ENCODE assay signal across 9 mouse cellular contexts in the genomic region with DNA sequence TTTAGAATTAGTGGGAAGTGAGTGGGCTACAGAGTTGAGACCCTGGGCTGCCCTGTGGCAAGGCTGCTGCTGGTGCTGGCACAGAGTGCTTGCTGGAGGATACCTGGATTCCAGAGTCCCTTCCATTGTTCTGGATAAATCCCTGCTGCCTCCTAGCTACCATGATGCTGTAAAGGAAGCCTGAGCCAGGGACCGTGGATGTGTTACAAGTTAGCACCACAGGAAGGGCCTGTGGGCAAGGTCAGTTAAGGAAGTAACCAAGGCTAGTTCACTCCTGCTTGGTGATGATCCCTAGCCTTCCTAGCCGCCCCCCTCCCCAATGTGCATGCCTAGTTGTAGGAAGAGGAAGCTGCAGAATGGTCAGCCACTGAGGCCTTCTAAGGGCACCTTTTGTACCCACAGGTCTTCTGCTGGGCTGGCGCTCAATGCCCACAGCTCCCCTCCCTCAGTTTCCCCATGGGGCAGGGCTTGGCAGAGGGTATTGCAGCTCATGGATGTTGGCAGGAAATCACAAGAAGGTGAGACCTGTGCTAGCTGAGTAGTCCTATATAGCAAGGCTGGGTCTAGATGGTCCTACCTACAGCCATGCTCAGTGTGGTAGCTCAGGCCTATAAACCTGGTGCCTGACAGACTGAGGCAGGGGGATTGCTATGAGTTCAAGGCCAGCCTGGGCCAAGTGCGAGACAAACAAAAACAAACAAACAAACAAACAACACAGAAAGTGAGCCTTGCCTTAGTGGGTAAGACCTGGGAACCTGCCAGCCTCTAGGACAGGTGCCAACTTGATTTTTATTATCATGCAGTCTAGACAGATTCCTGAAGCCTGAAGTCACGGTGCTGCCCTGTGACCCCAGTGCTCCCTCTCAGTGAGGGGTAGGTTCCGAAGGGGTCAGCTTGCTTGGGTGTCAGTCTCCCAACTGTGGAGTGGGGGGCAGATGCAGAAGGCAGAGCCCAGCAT. TPM values are rescaled to one million over a fixed set of nuclear protein-coding genes. Genes with fewer than 3 reads are reported as not detected.
A peak's percentile ranks its signal among the peaks of the same experiment; 100 is the strongest.
DNase-seq lines count a peak whose midpoint lies in the region; ATAC-seq and TF ChIP-seq lines count a peak whose summit lies in the region.
"Had no signal": no experiment of that assay in that cellular context is flagged by ENCODE, and none has a peak within 500 bp of the region (broad histone marks: within the 10 kb centered on the region; RNA-seq: fewer than 3 reads in every experiment).

No protein-coding gene starts in this region.

- WGBS in heart, postnatal 0 days = 53% methylated on average over 6 of the region's 6 CpGs
- 62% methylated on average over 6 of the region's 6 CpGs for WGBS in heart, embryonic 11.5 days (ENCODE audit: insufficient replicate concordance)
- 37% methylated on average over 6 of the region's 6 CpGs for WGBS in midbrain, embryonic 13.5 days

- TF ChIP-seq CTCF in heart, postnatal 0 days (IDR thresholded peaks at IDR 0.05; ENCODE audit: low read depth) = no peak

- no peak overlapping the region for H3K9ac ChIP-seq in heart, postnatal 0 days (replicated peaks; ENCODE audit: low read depth, low read length)
- no peak overlapping the region for H3K9ac ChIP-seq in heart, embryonic 11.5 days (ENCODE audit: low read depth, low read length)
- H3K9ac ChIP-seq in midbrain, embryonic 13.5 days (replicated peaks) = peak overlapping the region; percentile 97
- H3K9ac ChIP-seq: limb, embryonic 13.5 days had no signal

- ATAC-seq in heart, postnatal 0 days (ENCODE audit: insufficient read depth, low read depth) = no peak
- ATAC-seq in heart, embryonic 11.5 days (replicated peaks; ENCODE audit: insufficient number of reproducible peaks, low FRiP score, low TSS enrichment) = no peak
- ATAC-seq in granulocyte monocyte progenitor cell, adult 5-6 weeks (replicated peaks; ENCODE audit: poor library complexity, severe bottlenecking) = peak; percentile 7; the same call in 1 of the 2 replicates
- ATAC-seq in midbrain, embryonic 13.5 days = no peak

- peak overlapping the region; percentile 80 for H3K27ac ChIP-seq in heart, postnatal 0 days (ENCODE audit: low read depth)
- no peak overlapping the region for H3K27ac ChIP-seq in heart, embryonic 11.5 days (ENCODE audit: low read depth, low read length)
- peak overlapping the region; percentile 96 for H3K27ac ChIP-seq in midbrain, embryonic 13.5 days

- H3K36me3 ChIP-seq in heart, postnatal 0 days (replicated peaks; ENCODE audit: control insufficient read depth, insufficient read depth, low read length) = no peaks in the 10 kb centered on the region
- H3K36me3 ChIP-seq in heart, embryonic 11.5 days (ENCODE audit: control insufficient read depth, insufficient read depth, low read length) = no peaks in the 10 kb centered on the region
- peaks cover 5% of the 10 kb centered on the region; the same call in 1 of the 2 replicates for H3K36me3 ChIP-seq in midbrain, embryonic 13.5 days
- H3K36me3 ChIP-seq: limb, embryonic 13.5 days had no signal

- no peak for DNase-seq in heart, postnatal 0 days (ENCODE audit: low spot score)
- DNase-seq in adrenal gland, postnatal 36 days = peak; percentile 39 to 60
- DNase-seq in cerebellum, adult 9-11 months = no peak
- DNase-seq in thymus, postnatal 0 days (ENCODE audit: low spot score) = no peak
- no peak for DNase-seq in cerebellum, adult 11-12 months

- no peak overlapping the region for H3K4me3 ChIP-seq in heart, postnatal 0 days (ENCODE audit: low read depth, low read length)
- no peak overlapping the region for H3K4me3 ChIP-seq in heart, embryonic 11.5 days (ENCODE audit: low read depth, low read length)
- peak overlapping the region; percentile 71 for H3K4me3 ChIP-seq in midbrain, embryonic 13.5 days (replicated peaks)
- H3K4me3 ChIP-seq: limb, embryonic 13.5 days had no signal

- H3K4me1 ChIP-seq in heart, postnatal 0 days (ENCODE audit: control insufficient read depth, insufficient read depth) = peaks cover 39% of the 10 kb centered on the region
- peaks cover 26% of the 10 kb centered on the region for H3K4me1 ChIP-seq in heart, embryonic 11.5 days (ENCODE audit: control insufficient read depth, insufficient read depth, low read length)
- peaks cover 78% of the 10 kb centered on the region for H3K4me1 ChIP-seq in midbrain, embryonic 13.5 days (replicated peaks)

- H3K9me3 ChIP-seq in heart, postnatal 0 days (replicated peaks; ENCODE audit: control insufficient read depth, low read length) = no peaks in the 10 kb centered on the region
- H3K9me3 ChIP-seq in heart, embryonic 11.5 days (replicated peaks; ENCODE audit: control insufficient read depth, low read length) = no peaks in the 10 kb centered on the region
- H3K9me3 ChIP-seq in midbrain, embryonic 13.5 days = no peaks in the 10 kb centered on the region
- H3K9me3 ChIP-seq: limb, embryonic 13.5 days had no signal

- no peak overlapping the region for H3K4me2 ChIP-seq in heart, postnatal 0 days (ENCODE audit: low read depth, low read length)
- H3K4me2 ChIP-seq in heart, embryonic 11.5 days = no peak overlapping the region
- H3K4me2 ChIP-seq in midbrain, embryonic 13.5 days (replicated peaks) = peak overlapping the region; percentile 98
- H3K4me2 ChIP-seq: limb, embryonic 13.5 days had no signal

- no peak for TF ChIP-seq EP300 in heart, postnatal 0 days (IDR thresholded peaks at IDR 0.05; ENCODE audit: low read depth)

- no peaks in the 10 kb centered on the region for H3K27me3 ChIP-seq in heart, postnatal 0 days (ENCODE audit: control insufficient read depth, insufficient read depth, low read length)
- no peaks in the 10 kb centered on the region; the same call in 1 of the 2 replicates for H3K27me3 ChIP-seq in heart, embryonic 11.5 days (ENCODE audit: control insufficient read depth, insufficient read depth, low read length)
- no peaks in the 10 kb centered on the region for H3K27me3 ChIP-seq in midbrain, embryonic 13.5 days
- H3K27me3 ChIP-seq: limb, embryonic 13.5 days had no signal

RNA-seq across cellular contexts. Expression of gene Adgrg3, which starts 20.3 kb away (rescaled TPM):
- total RNA-seq in heart, postnatal 0 days (2014; rRNA removed; ENCODE audit: low replicate concordance) = 4.4 and 5.4 TPM in 2 replicates
- polyA plus RNA-seq in heart, postnatal 0 days (2015; fragmentation: Nextera tagmentation; extraction: Ambion mirVana) = 2.7 and 2.8 TPM in 2 replicates
- 2.0 and 4.5 TPM in 2 replicates for polyA plus RNA-seq in heart, embryonic 11.5 days (2014; fragmentation: Nextera tagmentation; extraction: Ambion mirVana)
- total RNA-seq in adrenal gland, postnatal 36 days (2021) = 1 to 10 TPM; 3.2 to 3.7 TPM
- total RNA-seq in granulocyte monocyte progenitor cell, adult 5-6 weeks (2014; fragmentation: Nextera tagmentation) = 142 and 175 TPM in 2 replicates
- 170 and 173 TPM in 2 replicates for total RNA-seq in granulocyte monocyte progenitor cell, adult 5-6 weeks (2017)
- polyA plus RNA-seq in midbrain, embryonic 13.5 days (2015; fragmentation: Nextera tagmentation; extraction: Ambion mirVana) = 0.96 and 1.3 TPM in 2 replicates
- 8.5 and 9.7 TPM in 2 replicates for polyA plus RNA-seq in thymus, postnatal 0 days (2015; fragmentation: Nextera tagmentation; extraction: Ambion mirVana)

RNA-seq across cellular contexts. Expression of gene Adgrg1, which starts 22.6 kb away (rescaled TPM):
- total RNA-seq in heart, postnatal 0 days (2014; rRNA removed; ENCODE audit: low replicate concordance) = 8.0 and 19.2 TPM in 2 replicates
- polyA plus RNA-seq in heart, postnatal 0 days (2015; fragmentation: Nextera tagmentation; extraction: Ambion mirVana) = 5.6 and 6.6 TPM in 2 replicates
- 6.4 and 7.5 TPM in 2 replicates for polyA plus RNA-seq in heart, embryonic 11.5 days (2014; fragmentation: Nextera tagmentation; extraction: Ambion mirVana)
- total RNA-seq in adrenal gland, postnatal 36 days (2021) = 10 to 100 TPM; 15.1 to 23.4 TPM
- total RNA-seq in granulocyte monocyte progenitor cell, adult 5-6 weeks (2014; fragmentation: Nextera tagmentation) = 115 and 208 TPM in 2 replicates
- total RNA-seq in granulocyte monocyte progenitor cell, adult 5-6 weeks (2017) = 50.3 and 50.9 TPM in 2 replicates
- polyA plus RNA-seq in midbrain, embryonic 13.5 days (2015; fragmentation: Nextera tagmentation; extraction: Ambion mirVana) = 189 and 212 TPM in 2 replicates
- 37.8 and 43.2 TPM in 2 replicates for polyA plus RNA-seq in thymus, postnatal 0 days (2015; fragmentation: Nextera tagmentation; extraction: Ambion mirVana)

RNA-seq across cellular contexts. Expression of gene Drc7, which starts 57.7 kb away (rescaled TPM):
- not detected in 2 replicates for total RNA-seq in heart, postnatal 0 days (2014; rRNA removed; ENCODE audit: low replicate concordance)
- polyA plus RNA-seq in heart, postnatal 0 days (2015; fragmentation: Nextera tagmentation; extraction: Ambion mirVana) = 0.12 TPM in 1 of 2 replicates, not detected in the other
- not detected in 2 replicates for polyA plus RNA-seq in heart, embryonic 11.5 days (2014; fragmentation: Nextera tagmentation; extraction: Ambion mirVana)
- total RNA-seq in adrenal gland, postnatal 36 days (2021) = not detected
- total RNA-seq in granulocyte monocyte progenitor cell, adult 5-6 weeks (2014; fragmentation: Nextera tagmentation) = 1.8 and 2.5 TPM in 2 replicates
- 1.2 and 3.7 TPM in 2 replicates for total RNA-seq in granulocyte monocyte progenitor cell, adult 5-6 weeks (2017)
- 0.24 and 0.58 TPM in 2 replicates for polyA plus RNA-seq in midbrain, embryonic 13.5 days (2015; fragmentation: Nextera tagmentation; extraction: Ambion mirVana)
- 1.3 TPM in 2 replicates for polyA plus RNA-seq in thymus, postnatal 0 days (2015; fragmentation: Nextera tagmentation; extraction: Ambion mirVana)
- polyA plus RNA-seq: limb, embryonic 13.5 days had no signal

Comparison
In these comparisons a context has a peak if more than half of its experiments do, and no peak if none do; other contexts are left out.
1. DNase-seq: peak in adrenal gland, postnatal 36 days (2 of 2); none in heart, postnatal 0 days (single experiment), cerebellum, adult 9-11 months (single experiment), thymus, postnatal 0 days (single experiment) and cerebellum, adult 11-12 months (single experiment).